Mouse (Mus musculus): ENCODE results near the gene C1ql2.

Gene C1ql2

GRCm38 (mm10) chr1:120390336-120390735, 50.0 kb downstream of the C1ql2 start:
- DNase-seq, result no peak
